Mouse (Mus musculus): Measurements from ENCODE around the gene Cdc14a. TPM values are rescaled to one million over a fixed set of nuclear protein-coding genes. Genes with fewer than 3 reads are reported as not detected.

Gene Cdc14a
- polyA plus RNA-seq, 1 experiment from 2014 or later, result 9.8 TPM

DNA sequence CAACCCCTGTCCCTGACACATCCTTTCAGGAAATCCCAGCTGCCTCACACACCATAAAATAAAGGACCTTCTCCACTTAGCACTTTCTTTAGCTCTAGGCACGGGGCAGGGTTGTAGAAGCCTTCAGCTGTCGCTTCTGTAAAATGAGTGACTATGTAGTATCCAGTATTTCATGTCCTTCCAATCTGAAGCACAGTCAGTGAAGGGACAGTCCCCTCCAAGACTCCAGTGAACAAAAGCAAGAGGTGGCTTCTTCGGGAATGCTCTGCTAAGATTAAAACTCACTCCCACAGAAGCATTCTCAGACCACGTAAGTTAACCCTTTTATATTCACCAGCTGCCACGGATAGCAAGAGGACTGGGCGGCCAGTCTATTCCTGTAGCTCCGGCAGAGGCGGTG is 14.3 kb downstream of the Cdc14a start:
- ATAC-seq, result no peak
- no peak overlapping the region for H3K9ac ChIP-seq (replicated peaks)
- no peak overlapping the region for H3K4me3 ChIP-seq (replicated peaks)
- peaks cover 6% of the 10 kb centered on the region; the same call in 1 of the 2 replicates for H3K36me3 ChIP-seq
- H3K27me3 ChIP-seq, result no peaks in the 10 kb centered on the region
- H3K4me1 ChIP-seq (replicated peaks), result peaks cover 5% of the 10 kb centered on the region
- WGBS, result 77% methylated on average over 8 of the region's 8 CpGs
- no peak overlapping the region for H3K27ac ChIP-seq
- H3K4me2 ChIP-seq (replicated peaks), result no peak overlapping the region
- no peaks in the 10 kb centered on the region for H3K9me3 ChIP-seq

DNA sequence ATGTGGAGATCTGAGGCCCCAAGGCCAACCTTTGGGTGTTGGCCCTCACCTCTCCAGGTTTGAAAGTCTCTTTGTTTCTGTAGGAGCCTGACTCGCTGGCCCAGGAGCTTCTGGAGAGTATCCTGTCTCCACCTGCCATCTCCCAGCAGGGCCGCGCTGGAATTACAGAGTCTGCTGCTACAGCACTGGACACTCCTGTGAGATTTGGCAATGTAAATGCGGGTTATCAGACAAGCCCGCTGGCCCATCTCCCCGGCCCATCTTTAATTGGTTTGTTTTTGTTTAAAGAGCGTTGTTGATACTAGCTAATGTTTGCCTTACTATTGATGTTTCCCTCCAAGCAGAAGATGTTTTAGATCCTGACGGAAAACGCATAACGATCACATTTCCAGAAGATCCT is 15.0 kb downstream of the Cdc14a start:
- H3K36me3 ChIP-seq, result peaks cover 6% of the 10 kb centered on the region; the same call in 1 of the 2 replicates
- no peak overlapping the region for H3K9ac ChIP-seq (replicated peaks)
- H3K27ac ChIP-seq, result no peak overlapping the region
- no peak overlapping the region for H3K4me2 ChIP-seq (replicated peaks)
- no peaks in the 10 kb centered on the region for H3K27me3 ChIP-seq
- peaks cover 5% of the 10 kb centered on the region for H3K4me1 ChIP-seq (replicated peaks)
- no peak overlapping the region for H3K4me3 ChIP-seq (replicated peaks)
- no peak for ATAC-seq
- H3K9me3 ChIP-seq, result no peaks in the 10 kb centered on the region
- 89% methylated on average over 10 of the region's 10 CpGs for WGBS

DNA sequence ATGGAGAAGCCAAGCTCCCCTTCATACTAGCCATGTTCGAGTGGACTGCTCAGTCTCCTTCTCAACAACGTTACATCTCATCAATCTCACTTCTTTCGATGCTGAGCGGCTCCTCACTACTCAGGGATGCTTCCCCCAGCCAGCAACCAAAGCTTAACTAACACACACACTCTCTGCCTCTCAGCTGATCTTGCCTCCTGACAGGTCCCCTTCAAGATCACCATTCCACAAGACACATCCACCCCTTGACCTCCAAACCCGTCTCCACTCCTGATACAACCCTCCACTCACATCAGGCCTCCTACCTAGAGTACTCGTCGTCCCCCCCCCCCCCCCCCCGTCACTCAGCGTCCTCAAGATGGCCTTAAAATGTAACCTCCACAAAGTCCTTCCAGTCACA is 18.3 kb downstream of the Cdc14a start:
- no peak overlapping the region for H3K27ac ChIP-seq
- H3K9me3 ChIP-seq, result no peaks in the 10 kb centered on the region
- no peak overlapping the region for H3K9ac ChIP-seq (replicated peaks)
- no peaks in the 10 kb centered on the region for H3K27me3 ChIP-seq
- H3K4me2 ChIP-seq (replicated peaks), result no peak overlapping the region
- H3K4me1 ChIP-seq (replicated peaks), result peaks cover 10% of the 10 kb centered on the region
- H3K4me3 ChIP-seq (replicated peaks), result no peak overlapping the region
- 79% methylated on average over 9 of the region's 9 CpGs for WGBS
- peaks cover 2% of the 10 kb centered on the region; the same call in 1 of the 2 replicates for H3K36me3 ChIP-seq
- no peak for ATAC-seq

DNA sequence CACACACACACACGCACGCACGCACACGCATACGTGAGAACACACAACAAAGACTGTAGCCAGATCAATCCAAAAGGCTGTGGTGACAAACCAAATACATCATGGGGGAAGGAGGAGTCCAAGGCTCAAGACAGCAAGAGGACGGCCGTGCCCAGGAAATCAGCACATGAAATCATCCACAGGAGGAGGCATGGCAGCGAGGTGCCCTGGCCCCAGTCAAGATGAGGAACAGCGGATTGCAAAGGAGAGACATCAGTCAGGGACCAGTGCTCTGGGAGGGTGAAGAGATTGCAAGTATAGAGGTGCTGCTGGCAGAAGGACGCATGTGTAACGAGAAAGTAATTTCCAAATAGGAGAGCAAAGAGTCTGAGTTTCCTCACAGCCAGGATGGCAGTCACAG is 22.4 kb downstream of the Cdc14a start:
- no peak for ATAC-seq
- Histone ChIP-seq H3K4me2 (replicated peaks) (no peak overlapping the region), H3K27ac (no peak overlapping the region), H3K9ac (replicated peaks) (no peak overlapping the region), H3K36me3 (no peaks in the 10 kb centered on the region; the same call in 1 of the 2 replicates), H3K4me1 (replicated peaks) (peaks cover 25% of the 10 kb centered on the region), H3K27me3 (no peaks in the 10 kb centered on the region), H3K4me3 (replicated peaks) (no peak overlapping the region), H3K9me3 (no peaks in the 10 kb centered on the region)
- WGBS, result 86% methylated on average over 11 of the region's 11 CpGs

DNA sequence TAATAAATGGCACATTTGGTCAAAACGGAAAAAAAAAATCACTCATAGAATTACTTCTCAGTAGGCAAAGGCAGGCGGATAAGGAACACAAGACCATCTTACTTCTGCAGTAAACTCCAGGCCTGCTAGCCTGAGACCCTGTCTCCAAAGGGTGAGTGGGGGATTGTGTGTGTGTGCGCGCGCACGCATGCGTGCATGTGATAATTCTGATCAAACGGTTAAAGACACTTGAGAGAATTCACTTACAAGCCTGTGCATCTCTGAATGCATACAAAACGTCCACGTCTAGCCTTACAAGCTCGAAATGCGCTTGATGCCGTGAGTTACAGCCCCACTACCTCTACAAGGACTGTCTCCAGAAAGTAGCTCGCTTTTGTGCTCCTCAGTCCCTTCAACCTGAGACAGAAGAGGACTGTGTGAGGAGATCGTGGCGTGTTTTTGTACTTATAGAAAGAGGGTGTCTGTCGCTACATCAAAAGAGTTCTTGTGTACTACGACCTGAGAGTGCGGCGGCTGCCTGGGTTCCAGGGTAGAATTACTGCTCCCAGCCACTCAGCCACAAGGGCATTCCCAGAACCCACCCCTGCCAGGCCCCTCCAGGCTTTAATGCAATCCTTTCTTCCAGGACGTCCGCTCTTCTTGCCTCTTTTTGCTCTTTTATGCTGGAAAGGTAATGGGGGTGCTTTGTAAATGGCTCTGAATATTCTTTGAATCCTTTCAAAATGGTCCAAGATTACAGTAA is 24.3 kb downstream of the Cdc14a start:
- Histone ChIP-seq H3K4me1 (replicated peaks) (peaks cover 25% of the 10 kb centered on the region), H3K4me3 (replicated peaks) (no peak overlapping the region), H3K9ac (replicated peaks) (0 out of 2 replicates have a peak overlapping the region, but pooled peaks have one; percentile 36), H3K27ac (peak overlapping the region; percentile 59), H3K9me3 (no peaks in the 10 kb centered on the region), H3K4me2 (replicated peaks) (peak overlapping the region; percentile 35), H3K36me3 (no peaks in the 10 kb centered on the region; the same call in 1 of the 2 replicates), H3K27me3 (no peaks in the 10 kb centered on the region)
- peak; percentile 78 for ATAC-seq
- WGBS, result 66% methylated on average over 22 of the region's 22 CpGs

DNA sequence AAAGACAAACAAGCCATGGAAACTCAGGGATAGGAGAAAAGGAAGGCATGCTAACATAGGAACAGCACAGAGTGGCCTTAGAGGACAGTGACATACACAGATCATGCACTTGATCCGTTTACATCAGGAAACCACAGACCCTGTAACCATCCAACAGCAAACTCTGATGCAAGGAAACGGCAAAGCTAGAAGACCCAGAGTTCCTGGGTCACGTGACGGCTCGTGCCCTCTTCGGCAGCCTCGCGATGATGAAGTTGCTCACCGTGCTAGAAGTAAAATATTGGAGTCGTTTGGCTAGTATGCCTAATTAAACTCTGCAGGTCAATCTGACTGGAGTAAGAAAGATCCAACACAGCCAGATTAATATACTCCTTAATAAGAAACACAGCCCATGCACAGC is 25.3 kb downstream of the Cdc14a start:
- H3K4me2 ChIP-seq (replicated peaks), result no peak overlapping the region
- H3K27me3 ChIP-seq, result no peaks in the 10 kb centered on the region
- H3K36me3 ChIP-seq, result no peaks in the 10 kb centered on the region; the same call in 1 of the 2 replicates
- 85% methylated on average over 10 of the region's 10 CpGs for WGBS
- no peak overlapping the region for H3K4me3 ChIP-seq (replicated peaks)
- H3K9me3 ChIP-seq, result no peaks in the 10 kb centered on the region
- H3K27ac ChIP-seq, result peak overlapping the region; percentile 39; the same call in 1 of the 2 replicates
- peaks cover 25% of the 10 kb centered on the region for H3K4me1 ChIP-seq (replicated peaks)
- no peak overlapping the region for H3K9ac ChIP-seq (replicated peaks)
- ATAC-seq, result no peak

DNA sequence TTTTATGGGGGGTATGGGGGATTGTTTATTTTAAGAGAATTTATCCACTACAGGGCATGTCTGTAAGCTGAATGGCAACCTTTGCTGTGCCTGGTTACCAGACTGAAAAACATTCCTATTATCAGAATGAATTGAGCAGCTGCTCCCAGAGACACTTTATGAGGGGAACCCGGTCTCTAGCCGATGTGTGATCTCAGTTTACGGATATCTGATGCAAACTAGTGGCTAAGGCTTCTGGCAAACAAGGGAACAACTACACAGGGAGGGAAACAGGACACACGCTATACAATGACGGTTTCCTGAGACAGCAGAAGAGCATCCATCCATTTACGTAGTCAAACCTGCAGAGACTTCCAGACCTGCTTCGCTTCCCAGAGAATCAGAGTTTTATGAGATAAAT is 25.9 kb downstream of the Cdc14a start:
- Histone ChIP-seq H3K27ac (0 out of 2 replicates have a peak overlapping the region, but pooled peaks have one; percentile 39), H3K27me3 (no peaks in the 10 kb centered on the region), H3K4me1 (replicated peaks) (peaks cover 25% of the 10 kb centered on the region), H3K4me2 (replicated peaks) (no peak overlapping the region), H3K9me3 (no peaks in the 10 kb centered on the region), H3K9ac (replicated peaks) (no peak overlapping the region), H3K4me3 (replicated peaks) (no peak overlapping the region), H3K36me3 (no peaks in the 10 kb centered on the region; the same call in 1 of the 2 replicates)
- 65% methylated on average over 7 of the region's 7 CpGs for WGBS
- ATAC-seq, result no peak

DNA sequence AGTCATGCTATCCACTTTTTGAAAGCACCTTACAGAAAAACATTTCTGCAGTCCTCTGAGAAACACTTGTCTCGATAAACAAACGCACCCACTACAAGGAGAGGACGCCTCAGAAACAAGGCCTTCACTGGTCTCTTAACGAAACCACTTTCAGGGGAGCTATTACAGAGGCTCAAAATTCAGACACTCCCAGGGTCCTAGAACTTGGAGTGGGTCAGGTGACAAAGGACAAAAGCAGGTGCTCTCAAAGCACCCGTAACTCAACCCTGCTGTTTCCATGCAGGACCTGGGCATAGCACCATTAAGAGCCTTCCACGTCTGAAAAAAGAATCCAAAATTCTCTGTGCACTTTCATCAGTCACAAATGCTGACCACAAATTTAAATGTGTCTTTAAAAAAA is 26.5 kb downstream of the Cdc14a start:
- H3K4me3 ChIP-seq (replicated peaks), result no peak overlapping the region
- peaks cover 25% of the 10 kb centered on the region for H3K4me1 ChIP-seq (replicated peaks)
- H3K9ac ChIP-seq (replicated peaks), result no peak overlapping the region
- no peaks in the 10 kb centered on the region; the same call in 1 of the 2 replicates for H3K36me3 ChIP-seq
- H3K4me2 ChIP-seq (replicated peaks), result no peak overlapping the region
- no peaks in the 10 kb centered on the region for H3K9me3 ChIP-seq
- H3K27ac ChIP-seq, result no peak overlapping the region
- ATAC-seq, result no peak
- no peaks in the 10 kb centered on the region for H3K27me3 ChIP-seq
- WGBS, result 88% methylated on average over 6 of the region's 6 CpGs

DNA sequence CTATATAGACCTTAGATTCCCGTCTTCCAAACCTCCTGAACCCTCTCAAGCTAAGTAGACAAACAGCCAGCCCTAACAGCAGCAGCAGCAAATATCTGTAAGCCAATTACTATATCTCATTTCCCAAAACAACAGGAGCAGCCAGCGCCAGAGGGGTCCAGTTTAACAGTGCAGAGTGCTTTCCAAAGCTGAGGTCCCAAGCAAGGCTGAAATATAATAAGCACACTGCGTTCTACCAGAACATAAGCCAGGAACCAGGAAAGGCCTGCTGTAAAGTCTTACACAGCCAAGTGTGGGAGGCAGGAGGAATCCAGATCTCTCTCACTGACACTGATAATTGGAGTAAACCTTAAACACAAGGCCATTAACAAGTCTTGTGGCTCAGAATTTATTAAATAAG is 27.3 kb downstream of the Cdc14a start:
- no peaks in the 10 kb centered on the region; the same call in 1 of the 2 replicates for H3K36me3 ChIP-seq
- peaks cover 25% of the 10 kb centered on the region for H3K4me1 ChIP-seq (replicated peaks)
- H3K4me3 ChIP-seq (replicated peaks), result no peak overlapping the region
- no peaks in the 10 kb centered on the region for H3K27me3 ChIP-seq
- H3K4me2 ChIP-seq (replicated peaks), result no peak overlapping the region
- no peak for ATAC-seq
- no peak overlapping the region for H3K27ac ChIP-seq
- 89% methylated on average over 3 of the region's 3 CpGs for WGBS
- no peaks in the 10 kb centered on the region for H3K9me3 ChIP-seq
- H3K9ac ChIP-seq (replicated peaks), result no peak overlapping the region

DNA sequence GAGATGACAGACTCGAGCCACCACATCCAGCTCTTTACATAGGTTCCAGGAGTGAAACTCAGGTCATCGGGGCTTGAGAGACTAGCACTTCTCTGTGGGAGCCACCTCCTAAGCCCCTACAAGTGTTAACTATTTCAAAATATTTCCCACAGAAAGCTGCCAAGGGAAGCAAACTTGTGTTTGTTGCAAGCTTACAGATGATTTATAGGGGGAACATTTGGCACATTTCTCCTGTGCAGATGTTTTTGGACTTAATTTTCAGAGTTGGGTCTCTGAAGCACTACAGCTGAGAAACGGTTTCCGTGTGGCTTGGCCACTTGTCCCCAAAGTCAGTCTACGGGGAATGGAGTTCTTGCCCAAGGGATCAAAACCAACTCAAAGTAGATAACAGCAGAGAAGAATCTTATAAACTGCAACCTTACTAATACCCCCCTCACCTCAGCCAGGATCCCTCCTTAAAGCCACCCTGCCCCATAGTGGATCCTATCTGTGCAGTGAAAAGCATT is 28.9 kb downstream of the Cdc14a start:
- 88% methylated on average over 5 of the region's 5 CpGs for WGBS

DNA sequence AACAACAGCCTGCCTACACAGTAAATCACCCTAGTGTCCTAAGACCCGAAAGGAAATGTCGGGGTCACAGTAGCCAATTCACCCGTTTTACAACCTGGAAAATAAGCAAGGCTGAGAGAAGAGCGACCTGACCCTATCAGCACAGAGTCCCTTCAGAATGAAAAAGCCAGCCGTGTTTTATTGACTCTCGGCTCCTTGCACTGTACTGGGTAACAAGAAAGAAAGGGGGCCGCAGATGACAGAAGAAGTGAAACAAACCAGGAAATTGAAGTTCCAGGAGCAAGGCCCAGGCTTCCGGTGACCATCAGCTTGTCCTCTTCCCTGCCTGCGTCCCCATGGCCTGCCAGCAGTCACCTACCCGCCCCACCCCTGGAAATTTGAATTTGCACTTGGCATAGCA is 32.4 kb downstream of the Cdc14a start:
- H3K27me3 ChIP-seq, result no peaks in the 10 kb centered on the region
- H3K27ac ChIP-seq, result no peak overlapping the region
- WGBS, result 87% methylated on average over 10 of the region's 10 CpGs
- H3K9me3 ChIP-seq, result no peaks in the 10 kb centered on the region
- no peaks in the 10 kb centered on the region for H3K4me1 ChIP-seq (replicated peaks)
- no peak overlapping the region for H3K4me3 ChIP-seq (replicated peaks)
- no peak for ATAC-seq
- no peaks in the 10 kb centered on the region; the same call in 1 of the 2 replicates for H3K36me3 ChIP-seq
- no peak overlapping the region for H3K4me2 ChIP-seq (replicated peaks)
- H3K9ac ChIP-seq (replicated peaks), result no peak overlapping the region

More for the DNA sequence above, 28.9 kb downstream of the Cdc14a start:
- ATAC-seq, result no peak
- Histone ChIP-seq H3K36me3 (no peaks in the 10 kb centered on the region; the same call in 1 of the 2 replicates), H3K27ac (no peak overlapping the region), H3K9ac (replicated peaks) (no peak overlapping the region), H3K27me3 (no peaks in the 10 kb centered on the region), H3K4me1 (replicated peaks) (peaks cover 17% of the 10 kb centered on the region), H3K9me3 (no peaks in the 10 kb centered on the region), H3K4me3 (replicated peaks) (no peak overlapping the region), H3K4me2 (replicated peaks) (no peak overlapping the region)

Measured in midbrain, embryonic 13.5 days (tissue).